Mouse (Mus musculus) heart, embryonic 14.5 days (tissue): ENCODE measurements around the gene Mgat3. TPM values are rescaled to one million over a fixed set of nuclear protein-coding genes. Genes with fewer than 3 reads are reported as not detected.

Source experiments
- ATAC-seq: fragments of 200-750 bp; cut with Nextera tagmentation; 2 replicates; pipeline ENCODE4 v1.8.0; 2017; ENCODE audit warnings: low read depth, moderate TSS enrichment; ENCODE audit not compliant: insufficient number of reproducible peaks, insufficient read depth, low FRiP score
- H3K27ac ChIP-seq, 2 experiments: fragments of 200-500 bp in 1 of 2; fragments of 300-500 bp in 1 of 2; sonication (generic) in 1 of 2; replicated peaks in 1 of 2; 2 replicates each; pipeline ENCODE4 v1.5.1; 2012 to 2014; ENCODE audit warnings: low read depth in 2 of 2, low read length in 2 of 2, control low read depth in 1 of 2, mild to moderate bottlenecking in 1 of 2, mixed read lengths in 1 of 2; ENCODE audit not compliant: control insufficient read depth in 1 of 2, insufficient read depth in 1 of 2
- H3K27me3 ChIP-seq: fragments of 300-500 bp; sonication (generic); 2 replicates; pipeline ENCODE4 v1.6.1; 2014; ENCODE audit warnings: mild to moderate bottlenecking, low read length, control low read depth; ENCODE audit not compliant: control insufficient read depth, insufficient read depth
- H3K36me3 ChIP-seq: fragments of 300-500 bp; sonication (generic); 2 replicates; pipeline ENCODE4 v1.6.1; 2014; ENCODE audit warnings: mild to moderate bottlenecking, control low read depth, low read length, mixed read lengths; ENCODE audit not compliant: control insufficient read depth, insufficient read depth
- H3K4me1 ChIP-seq, 2 experiments: fragments of 200-500 bp in 1 of 2; fragments of 300-500 bp in 1 of 2; sonication (generic) in 1 of 2; 2 replicates each; pipeline ENCODE4 v1.6.1; 2012 to 2014; ENCODE audit warnings: low read length in 2 of 2, control low read depth in 1 of 2, mixed read lengths in 1 of 2; ENCODE audit not compliant: control insufficient read depth in 2 of 2, insufficient read depth in 2 of 2
- H3K4me2 ChIP-seq: fragments of 300-500 bp; sonication (generic); 2 replicates; pipeline ENCODE4 v1.6.1; 2014; ENCODE audit warnings: mild to moderate bottlenecking, low read length
- H3K4me3 ChIP-seq, 2 experiments: fragments of 200-500 bp in 1 of 2; fragments of 300-500 bp in 1 of 2; sonication (generic) in 1 of 2; 2 replicates each; pipeline ENCODE4 v1.5.1; 2012 to 2014; ENCODE audit warnings: low read length in 2 of 2, mild to moderate bottlenecking in 2 of 2, control low read depth in 1 of 2, low read depth in 1 of 2, moderate library complexity in 1 of 2; ENCODE audit not compliant: control insufficient read depth in 1 of 2, insufficient read depth in 1 of 2
- H3K9ac ChIP-seq: fragments of 300-500 bp; sonication (generic); 2 replicates; pipeline ENCODE4 v1.6.1; 2014; ENCODE audit warnings: mild to moderate bottlenecking, low read length
- H3K9me3 ChIP-seq: fragments of 300-500 bp; sonication (generic); 2 replicates; pipeline ENCODE4 v1.6.1; 2016; ENCODE audit warnings: low read length, control low read depth; ENCODE audit not compliant: control insufficient read depth
- WGBS: fragments of 180-500 bp; shearing (Covaris S2); extraction: QIAGEN DNeasy Blood & Tissue Kit; methylation state at CpG from one replicate; pipeline ENCODE4 v1.1.7; 2014; 5-methylcytosine and 5-hydroxymethylcytosine counted together
- polyA plus RNA-seq: library from polyadenylated mRNA; unstranded; fragments of >200 nt; fragmentation: Nextera tagmentation; extraction: Ambion mirVana; gene quantifications from 2 replicates; pipeline ENCODE4 v1.2.1, GENCODE M21; 2014

The Mgat3 gene
- polyA plus RNA-seq, 1 experiment from 2014 or later: 1.9 TPM

GRCm38 (mm10) chr15:80165396-80165795 is 8.1 kb upstream of the Mgat3 start:
- no peak overlapping the region for H3K4me2 ChIP-seq
- no peaks in the 10 kb centered on the region for H3K9me3 ChIP-seq
- H3K9ac ChIP-seq: no peak overlapping the region
- H3K27ac ChIP-seq: no peak overlapping the region
- H3K4me1 ChIP-seq: no peaks in the 10 kb centered on the region
- no peak overlapping the region for H3K4me3 ChIP-seq
- 46% methylated on average over 5 of the region's 5 CpGs for WGBS
- no peak for ATAC-seq
- no peaks in the 10 kb centered on the region for H3K27me3 ChIP-seq
- peaks cover 27% of the 10 kb centered on the region for H3K36me3 ChIP-seq

- Histone ChIP-seq H3K27ac (no peak overlapping the region), H3K27me3 (peaks cover 6% of the 10 kb centered on the region; the same call in 1 of the 2 replicates), H3K4me2 (no peak overlapping the region), H3K9ac (no peak overlapping the region), H3K9me3 (no peaks in the 10 kb centered on the region), H3K4me1 (peaks cover 5 to 7% of the 10 kb centered on the region in 2 experiments; a peak in 2 of 4 replicates), H3K4me3 (no peak overlapping the region), H3K36me3 (no peaks in the 10 kb centered on the region)
- 92% methylated on average over 1 of the region's 1 CpGs for WGBS
- ATAC-seq: no peak
These were observed 4.0 kb upstream of the Mgat3 start for GRCm38 (mm10) chr15:80169484-80169883.

GRCm38 (mm10) chr15:80170357-80170756 is 3.2 kb upstream of the Mgat3 start:
- Histone ChIP-seq H3K4me3 (no peak overlapping the region), H3K9ac (no peak overlapping the region), H3K4me1 (peaks cover 5 to 7% of the 10 kb centered on the region in 2 experiments; a peak in 2 of 4 replicates), H3K36me3 (no peaks in the 10 kb centered on the region), H3K9me3 (no peaks in the 10 kb centered on the region), H3K27me3 (peaks cover 15% of the 10 kb centered on the region), H3K4me2 (no peak overlapping the region), H3K27ac (no peak overlapping the region)
- no peak for ATAC-seq
- WGBS: 25% methylated on average over 4 of the region's 4 CpGs

- H3K9me3 ChIP-seq: no peaks in the 10 kb centered on the region
These were observed 2.2 kb upstream of the Mgat3 start for GRCm38 (mm10) chr15:80171286-80171685.

GRCm38 (mm10) chr15:80171791-80172190 is 1.7 kb upstream of the Mgat3 start:
- Histone ChIP-seq H3K36me3 (no peaks in the 10 kb centered on the region), H3K4me3 (no peak overlapping the region), H3K4me2 (no peak overlapping the region), H3K9me3 (no peaks in the 10 kb centered on the region), H3K9ac (no peak overlapping the region), H3K27me3 (peaks cover 19% of the 10 kb centered on the region), H3K27ac (no peak overlapping the region), H3K4me1 (peaks cover 5 to 7% of the 10 kb centered on the region in 2 experiments; a peak in 2 of 4 replicates)
- WGBS: 13% methylated on average over 6 of the region's 6 CpGs
- ATAC-seq: no peak

More at GRCm38 (mm10) chr15:80171286-80171685, 2.2 kb upstream of the Mgat3 start:
- H3K27ac ChIP-seq: no peak overlapping the region
- peaks cover 5 to 7% of the 10 kb centered on the region in 2 experiments; a peak in 2 of 4 replicates for H3K4me1 ChIP-seq
- no peak overlapping the region for H3K9ac ChIP-seq
- no peak overlapping the region for H3K4me3 ChIP-seq
- 5% methylated on average over 8 of the region's 8 CpGs for WGBS
- H3K27me3 ChIP-seq: peaks cover 19% of the 10 kb centered on the region
- no peak overlapping the region for H3K4me2 ChIP-seq
- H3K36me3 ChIP-seq: no peaks in the 10 kb centered on the region
- no peak for ATAC-seq

GRCm38 (mm10) chr15:80173781-80174597 is 468 bp downstream of the Mgat3 start:
- no peak for ATAC-seq
- H3K27ac ChIP-seq: no peak overlapping the region; a peak in 1 of 4 replicates
- peaks cover 19% of the 10 kb centered on the region for H3K27me3 ChIP-seq
- H3K4me2 ChIP-seq: peak overlapping the region; percentile 99
- H3K4me3 ChIP-seq: peak overlapping the region; percentile 61 to 69
- no peaks in the 10 kb centered on the region for H3K9me3 ChIP-seq
- no peaks in the 10 kb centered on the region for H3K36me3 ChIP-seq
- peak overlapping the region; percentile 79 for H3K9ac ChIP-seq
- peaks cover 5 to 7% of the 10 kb centered on the region in 2 experiments; a peak in 2 of 4 replicates for H3K4me1 ChIP-seq
- WGBS: 2% methylated on average over 44 of the region's 60 CpGs

GRCm38 (mm10) chr15:80174598-80174875 is 1.0 kb downstream of the Mgat3 start:
- Histone ChIP-seq H3K4me3 (peak overlapping the region; percentile 61 to 69; a peak in 3 of 4 replicates), H3K27ac (no peak overlapping the region), H3K27me3 (peaks cover 19% of the 10 kb centered on the region), H3K9ac (peak overlapping the region; percentile 79; the same call in 1 of the 2 replicates), H3K4me2 (peak overlapping the region; percentile 99), H3K36me3 (no peaks in the 10 kb centered on the region), H3K4me1 (peaks cover 5 to 7% of the 10 kb centered on the region in 2 experiments; a peak in 2 of 4 replicates), H3K9me3 (no peaks in the 10 kb centered on the region)
- no peak for ATAC-seq
- WGBS: 5% methylated on average over 5 of the region's 5 CpGs
